Mouse (Mus musculus): Measurements from ENCODE around the gene 0610040J01Rik. TPM values are rescaled to one million over a fixed set of nuclear protein-coding genes. Genes with fewer than 3 reads are reported as not detected.

Gene 0610040J01Rik
- polyA plus RNA-seq, 1 experiment from 2014 or later = 53.8 TPM

DNA sequence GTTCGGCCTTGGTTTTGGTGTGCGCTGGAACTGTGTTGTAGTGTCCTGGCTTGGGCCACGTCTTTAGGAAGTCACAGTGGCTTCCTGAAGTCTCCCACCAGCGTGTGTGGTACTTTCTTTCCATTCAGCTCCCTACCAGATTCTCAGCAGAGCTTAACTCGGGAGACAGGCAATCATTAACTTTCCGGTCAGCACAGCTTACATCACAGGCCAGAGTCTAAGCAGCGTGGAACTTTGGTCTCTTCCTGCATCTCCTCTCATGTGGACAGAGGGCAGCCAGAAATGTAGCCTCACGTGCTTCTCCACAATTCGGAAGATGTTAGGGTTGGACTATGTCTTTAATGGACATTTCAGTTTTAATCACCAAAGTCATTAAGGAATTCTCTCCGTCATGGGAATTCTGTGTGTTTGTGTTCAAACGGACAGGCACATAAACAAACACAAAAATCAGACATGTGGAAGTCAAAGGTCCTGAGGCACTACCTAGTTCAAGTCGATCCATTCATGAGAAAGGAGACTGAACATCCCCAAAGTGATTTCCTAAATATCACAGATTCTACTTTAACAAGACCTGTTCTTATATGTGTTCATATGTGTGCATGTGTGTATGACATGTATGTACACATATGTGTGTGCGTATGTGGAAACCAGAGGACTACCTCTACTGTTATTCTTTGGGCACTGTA, 35.5 kb downstream of the 0610040J01Rik start:
- no peaks in the 10 kb centered on the region for H3K9me3 ChIP-seq (ENCODE audit: control insufficient read depth, low read length)
- no peak overlapping the region for H3K27ac ChIP-seq (replicated peaks)
- peak; percentile 57 for DNase-seq (ENCODE audit: low spot score)
- peak; percentile 93 for ATAC-seq (ENCODE audit: low FRiP score, low TSS enrichment)
- H3K4me2 ChIP-seq (replicated peaks; ENCODE audit: low read depth) = no peak overlapping the region
- no peaks in the 10 kb centered on the region for H3K36me3 ChIP-seq (ENCODE audit: control insufficient read depth, insufficient read depth, low read length)
- H3K9ac ChIP-seq (ENCODE audit: low read length) = no peak overlapping the region
- H3K4me1 ChIP-seq (replicated peaks; ENCODE audit: control insufficient read depth, insufficient read depth) = no peaks in the 10 kb centered on the region
- 58% methylated on average over 13 of the region's 13 CpGs for WGBS
- H3K4me3 ChIP-seq (ENCODE audit: low read depth, low read length) = no peak overlapping the region
- TF ChIP-seq EP300 (optimal IDR thresholded peaks at IDR 0.05) (no peak), CTCF (IDR thresholded peaks at IDR 0.05; ENCODE audit: low read depth) (no peak)
- H3K27me3 ChIP-seq (ENCODE audit: control insufficient read depth, insufficient read depth, low read length) = no peaks in the 10 kb centered on the region

DNA sequence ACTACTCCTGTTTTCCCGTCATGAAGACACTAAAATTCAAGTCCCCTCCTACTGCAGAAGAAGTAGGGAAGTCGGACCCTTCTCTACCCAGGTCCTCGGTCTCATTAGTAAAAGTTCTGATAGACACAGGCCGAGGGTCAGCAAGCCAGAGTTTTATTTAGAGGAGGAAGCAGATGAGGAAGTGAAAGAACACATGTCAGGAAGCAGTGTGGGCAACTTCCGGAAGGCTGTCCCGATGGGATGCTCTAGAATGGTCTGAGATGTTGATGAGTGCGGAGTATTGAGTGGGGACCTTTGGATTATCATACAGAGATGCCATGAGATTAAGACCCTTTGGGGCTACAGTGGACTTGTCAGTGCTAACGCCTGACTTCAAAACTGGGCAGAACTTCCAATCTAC, 46.7 kb downstream of the 0610040J01Rik start:
- ATAC-seq (ENCODE audit: low FRiP score, low TSS enrichment) = no peak

DNA sequence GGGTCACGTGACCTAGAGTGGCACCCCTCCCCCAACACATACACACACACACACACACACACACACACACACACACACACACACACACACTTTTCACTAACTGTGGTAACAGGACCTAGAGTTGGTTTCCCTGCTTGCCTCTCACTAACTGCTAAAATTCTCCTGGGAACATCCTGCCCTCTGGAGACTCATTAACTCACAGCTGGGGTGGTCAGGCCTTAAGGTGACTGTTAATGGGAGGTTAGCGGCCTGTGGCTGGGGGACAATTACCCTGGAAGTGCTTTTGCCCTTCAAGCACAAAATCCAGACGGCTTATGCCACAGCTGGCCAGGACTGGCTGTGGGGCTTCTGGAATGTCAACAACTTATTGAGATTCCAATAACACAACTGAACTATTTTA, 55.3 kb downstream of the 0610040J01Rik start:
- Histone ChIP-seq H3K9ac (ENCODE audit: low read length) (no peak overlapping the region), H3K9me3 (ENCODE audit: control insufficient read depth, low read length) (no peaks in the 10 kb centered on the region), H3K4me3 (ENCODE audit: low read depth, low read length) (no peak overlapping the region), H3K27ac (replicated peaks) (no peak overlapping the region), H3K36me3 (ENCODE audit: control insufficient read depth, insufficient read depth, low read length) (no peaks in the 10 kb centered on the region), H3K4me1 (replicated peaks; ENCODE audit: control insufficient read depth, insufficient read depth) (no peaks in the 10 kb centered on the region), H3K27me3 (ENCODE audit: control insufficient read depth, insufficient read depth, low read length) (no peaks in the 10 kb centered on the region), H3K4me2 (replicated peaks; ENCODE audit: low read depth) (no peak overlapping the region)
- TF ChIP-seq EP300 (optimal IDR thresholded peaks at IDR 0.05) (no peak), CTCF (IDR thresholded peaks at IDR 0.05; ENCODE audit: low read depth) (no peak)
- DNase-seq (ENCODE audit: low spot score) = no peak
- 0 out of 2 replicates have a peak, but pooled peaks have one; percentile 34 for ATAC-seq (ENCODE audit: low FRiP score, low TSS enrichment)
- 36% methylated on average over 3 of the region's 3 CpGs for WGBS

More for the DNA sequence above, 46.7 kb downstream of the 0610040J01Rik start:
- DNase-seq (ENCODE audit: low spot score) = no peak
- Histone ChIP-seq H3K4me1 (replicated peaks; ENCODE audit: control insufficient read depth, insufficient read depth) (no peaks in the 10 kb centered on the region), H3K4me2 (replicated peaks; ENCODE audit: low read depth) (no peak overlapping the region), H3K27ac (replicated peaks) (no peak overlapping the region), H3K9me3 (ENCODE audit: control insufficient read depth, low read length) (no peaks in the 10 kb centered on the region), H3K9ac (ENCODE audit: low read length) (no peak overlapping the region), H3K4me3 (ENCODE audit: low read depth, low read length) (no peak overlapping the region), H3K27me3 (ENCODE audit: control insufficient read depth, insufficient read depth, low read length) (no peaks in the 10 kb centered on the region), H3K36me3 (ENCODE audit: control insufficient read depth, insufficient read depth, low read length) (no peaks in the 10 kb centered on the region)
- WGBS = 89% methylated on average over 8 of the region's 8 CpGs
- no peak for TF ChIP-seq EP300 (optimal IDR thresholded peaks at IDR 0.05)
- TF ChIP-seq CTCF (IDR thresholded peaks at IDR 0.05; ENCODE audit: low read depth) = no peak

DNA sequence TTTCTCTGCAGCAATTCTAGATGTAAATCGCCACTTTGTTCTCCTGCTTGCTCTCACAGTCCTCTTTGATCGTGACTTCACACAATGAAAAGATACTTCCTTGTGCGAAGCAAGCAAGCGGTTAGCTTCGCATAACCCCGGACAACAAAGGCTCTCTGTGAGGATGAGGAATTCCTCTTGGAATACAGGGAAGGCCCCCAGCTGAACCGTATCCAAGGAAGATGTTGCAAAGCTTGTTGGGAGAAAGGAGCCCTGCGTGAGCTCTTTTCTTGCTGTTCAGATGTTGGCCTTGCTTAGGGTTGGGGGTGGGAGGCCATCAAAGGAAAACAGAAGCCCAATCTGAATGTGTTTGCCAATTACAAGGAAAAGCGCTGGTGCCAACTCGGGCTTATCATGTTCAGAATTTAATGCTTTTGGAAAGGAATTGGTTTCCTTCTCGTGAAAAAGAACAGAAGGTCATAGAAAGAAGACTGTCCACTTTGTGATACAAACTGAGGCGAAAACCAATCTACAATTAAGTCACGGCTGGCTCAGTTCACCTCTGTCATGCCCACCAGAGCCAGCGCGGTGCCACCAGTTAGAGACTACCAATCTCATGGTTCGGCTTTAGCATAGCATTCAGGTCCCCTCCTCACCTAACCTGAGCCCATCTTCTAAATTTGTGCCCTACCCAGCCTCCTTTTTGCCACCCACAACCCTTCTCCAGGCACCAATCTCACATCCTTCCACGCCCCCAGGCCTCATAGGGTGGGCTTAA, 60.2 kb downstream of the 0610040J01Rik start:
- no peak for TF ChIP-seq CTCF (IDR thresholded peaks at IDR 0.05; ENCODE audit: low read depth)
- no peak for TF ChIP-seq EP300 (optimal IDR thresholded peaks at IDR 0.05)
- ATAC-seq (ENCODE audit: low FRiP score, low TSS enrichment) (no peak), DNase-seq (ENCODE audit: low spot score) (no peak)
- WGBS = 62% methylated on average over 17 of the region's 17 CpGs
- Histone ChIP-seq H3K36me3 (ENCODE audit: control insufficient read depth, insufficient read depth, low read length) (no peaks in the 10 kb centered on the region), H3K9ac (ENCODE audit: low read length) (no peak overlapping the region), H3K9me3 (ENCODE audit: control insufficient read depth, low read length) (no peaks in the 10 kb centered on the region), H3K4me2 (replicated peaks; ENCODE audit: low read depth) (no peak overlapping the region), H3K27me3 (ENCODE audit: control insufficient read depth, insufficient read depth, low read length) (no peaks in the 10 kb centered on the region), H3K4me1 (replicated peaks; ENCODE audit: control insufficient read depth, insufficient read depth) (no peaks in the 10 kb centered on the region), H3K27ac (replicated peaks) (no peak overlapping the region), H3K4me3 (ENCODE audit: low read depth, low read length) (no peak overlapping the region)

DNA sequence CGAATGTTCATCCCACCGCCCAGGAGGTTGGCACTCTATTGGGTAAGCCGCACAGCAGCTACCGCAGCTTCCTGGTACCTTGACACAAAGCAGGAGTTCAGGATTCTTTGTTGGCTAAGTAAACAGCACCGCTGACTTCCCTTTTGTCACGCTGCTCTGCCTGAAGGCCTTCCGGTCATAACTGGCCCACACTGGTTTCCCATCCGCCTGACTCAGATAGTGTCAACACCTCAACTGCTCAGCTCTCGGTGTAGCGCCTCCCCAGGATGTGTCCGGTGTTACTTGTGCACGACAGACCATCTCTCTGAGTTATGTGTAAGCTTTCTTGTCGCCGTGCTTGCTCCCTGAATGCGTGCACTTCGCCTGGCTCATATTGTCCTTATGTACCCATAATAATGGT, 62.7 kb downstream of the 0610040J01Rik start:
- Histone ChIP-seq H3K9me3 (ENCODE audit: control insufficient read depth, low read length) (no peaks in the 10 kb centered on the region), H3K36me3 (ENCODE audit: control insufficient read depth, insufficient read depth, low read length) (no peaks in the 10 kb centered on the region), H3K4me1 (replicated peaks; ENCODE audit: control insufficient read depth, insufficient read depth) (no peaks in the 10 kb centered on the region), H3K4me2 (replicated peaks; ENCODE audit: low read depth) (no peak overlapping the region), H3K4me3 (ENCODE audit: low read depth, low read length) (no peak overlapping the region), H3K27me3 (ENCODE audit: control insufficient read depth, insufficient read depth, low read length) (no peaks in the 10 kb centered on the region), H3K27ac (replicated peaks) (peak overlapping the region; percentile 40; the same call in 1 of the 2 replicates), H3K9ac (ENCODE audit: low read length) (no peak overlapping the region)
- peak; percentile 69 for TF ChIP-seq CTCF (IDR thresholded peaks at IDR 0.05; ENCODE audit: low read depth)
- TF ChIP-seq EP300 (optimal IDR thresholded peaks at IDR 0.05) = no peak
- ATAC-seq (ENCODE audit: low FRiP score, low TSS enrichment) (peak; percentile 99), DNase-seq (ENCODE audit: low spot score) (peak; percentile 90)
- WGBS = 51% methylated on average over 16 of the region's 16 CpGs

DNA sequence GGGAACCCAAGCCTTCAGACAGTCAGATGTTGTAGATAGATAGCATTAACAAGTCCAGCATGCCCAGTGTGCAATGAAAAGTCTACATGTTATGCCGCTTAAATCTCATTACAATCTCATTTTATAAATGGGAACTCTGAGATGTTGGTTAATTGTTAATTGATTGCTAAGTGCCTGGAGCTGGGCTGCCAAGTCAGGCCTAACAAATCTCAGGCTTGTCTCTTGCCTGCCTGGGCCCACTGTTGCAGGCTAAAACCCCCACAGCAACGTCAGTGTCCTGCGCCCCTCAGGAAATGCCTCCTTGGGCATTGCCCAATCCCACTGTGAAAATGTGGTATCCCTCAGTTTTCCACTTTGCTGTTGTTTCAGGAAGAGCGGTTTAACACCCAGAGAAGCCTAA, 63.9 kb downstream of the 0610040J01Rik start:
- Histone ChIP-seq H3K27ac (replicated peaks) (no peak overlapping the region), H3K4me2 (replicated peaks; ENCODE audit: low read depth) (no peak overlapping the region), H3K9me3 (ENCODE audit: control insufficient read depth, low read length) (no peaks in the 10 kb centered on the region), H3K4me1 (replicated peaks; ENCODE audit: control insufficient read depth, insufficient read depth) (no peaks in the 10 kb centered on the region), H3K36me3 (ENCODE audit: control insufficient read depth, insufficient read depth, low read length) (no peaks in the 10 kb centered on the region), H3K4me3 (ENCODE audit: low read depth, low read length) (no peak overlapping the region), H3K27me3 (ENCODE audit: control insufficient read depth, insufficient read depth, low read length) (no peaks in the 10 kb centered on the region), H3K9ac (ENCODE audit: low read length) (no peak overlapping the region)
- no peak for TF ChIP-seq CTCF (IDR thresholded peaks at IDR 0.05; ENCODE audit: low read depth)
- no peak for DNase-seq (ENCODE audit: low spot score)
- no peak for ATAC-seq (ENCODE audit: low FRiP score, low TSS enrichment)
- WGBS = 89% methylated on average over 4 of the region's 4 CpGs
